Mouse (Mus musculus) common myeloid progenitor, adult 5-6 weeks (primary cell): ENCODE data around the gene Cinp. TPM values are rescaled to one million over a fixed set of nuclear protein-coding genes. Genes with fewer than 3 reads are reported as not detected.
A peak's percentile ranks its signal among the peaks of the same experiment; 100 is the strongest.

ENCODE experiments used
- ATAC-seq: replicated peaks from 2 replicates; pipeline ENCODE4 v1.8.0; 2016; ENCODE audit warnings: low read depth, mild to moderate bottlenecking, moderate TSS enrichment, inconsistent platforms; ENCODE audit not compliant: poor library complexity, severe bottlenecking
- total RNA-seq: library from RNA; stranded (forward); fragments of 200-1000, 187-1606 nt; gene quantifications from 2 replicates; pipeline ENCODE4 v1.2.3, GENCODE M21; 2017

Gene Cinp
- total RNA-seq, 1 experiment from 2014 or later = 99.3 TPM

GRCm38 (mm10) chr12:110837850-110838249 lies 51.1 kb downstream of the Cinp start:
- no peak for ATAC-seq

- ATAC-seq = peak; percentile 50
Observed at GRCm38 (mm10) chr12:110837192-110837841, 51.6 kb downstream of the Cinp start.

- ATAC-seq = no peak
Observed at GRCm38 (mm10) chr12:110836729-110837128, 52.2 kb downstream of the Cinp start.

- ATAC-seq = no peak
Observed at GRCm38 (mm10) chr12:110835182-110835581, 53.8 kb downstream of the Cinp start.

- ATAC-seq = no peak
Observed at GRCm38 (mm10) chr12:110830293-110831024, 58.5 kb downstream of the Cinp start.

GRCm38 (mm10) chr12:110828908-110829307 lies 60.0 kb downstream of the Cinp start:
- no peak for ATAC-seq

Other genes with a start within 250 kb of the Cinp start
- not detected in 2 replicates for gene 1700001K19Rik, start 206.5 kb downstream of the Cinp start, total RNA-seq
- 2,253 and 2,489 TPM in 2 replicates for gene Hsp90aa1, start 186.4 kb downstream of the Cinp start, total RNA-seq
- 29.8 and 32.0 TPM in 2 replicates for gene Wdr20, start 151.2 kb downstream of the Cinp start, total RNA-seq
- 0.87 TPM in 1 of 2 replicates, not detected in the other for gene Mok, start 48.2 kb downstream of the Cinp start, total RNA-seq
- gene Zfp839, start 38.9 kb downstream of the Cinp start, total RNA-seq = 6.0 and 7.1 TPM in 2 replicates
- gene Tecpr2, start 119 bp upstream of the Cinp start, total RNA-seq = 3.8 and 5.7 TPM in 2 replicates
- gene Ankrd9, start 89.9 kb upstream of the Cinp start, total RNA-seq = 4.1 and 4.8 TPM in 2 replicates
- 46.6 and 47.7 TPM in 2 replicates for gene Rcor1, start 150.2 kb upstream of the Cinp start, total RNA-seq